Mouse (Mus musculus) testis, adult 2 months (tissue): ENCODE measurements at regions not wholly inside any gene's neighbourhood (a gene's known extent, or its start where the extent isn't known, plus 50 kb on each side); places are given as distances from the start of the nearest gene placed in this dataset.

ENCODE experiments used
- H3K27ac ChIP-seq: fragments of 200-500 bp; 2 replicates; pipeline ENCODE4 v1.5.1; 2012; ENCODE audit warnings: low read depth, low read length; ENCODE audit not compliant: control insufficient read depth, insufficient read depth
- H3K27me3 ChIP-seq: fragments of 200-500 bp; 2 replicates; pipeline ENCODE4 v1.6.1; 2012; ENCODE audit warnings: mild to moderate bottlenecking, low read length, moderate library complexity; ENCODE audit not compliant: control insufficient read depth, insufficient read depth
- H3K36me3 ChIP-seq: fragments of 200-500 bp; 2 replicates; pipeline ENCODE4 v1.6.1; 2012; ENCODE audit warnings: mild to moderate bottlenecking, low read length; ENCODE audit not compliant: control insufficient read depth, insufficient read depth
- H3K4me1 ChIP-seq: fragments of 200-500 bp; 2 replicates; pipeline ENCODE4 v1.6.1; 2012; ENCODE audit warnings: low read length; ENCODE audit not compliant: control insufficient read depth, insufficient read depth
- H3K4me3 ChIP-seq: fragments of 200-500 bp; 2 replicates; pipeline ENCODE4 v1.5.1; 2012; ENCODE audit warnings: low read depth, mild to moderate bottlenecking, low read length, moderate library complexity, mixed read lengths; ENCODE audit not compliant: control insufficient read depth
- CTCF ChIP-seq: fragments of 200-500 bp; IDR thresholded peaks from 2 replicates; pipeline ENCODE4 v1.5.1; 2012; ENCODE audit warnings: low read depth, mild to moderate bottlenecking, inconsistent platforms, low read length, moderate library complexity; ENCODE audit not compliant: control insufficient read depth, insufficient read depth, insufficient replicate concordance
- POLR2A ChIP-seq: fragments of 200-500 bp; IDR thresholded peaks from 2 replicates; pipeline ENCODE4 v1.6.1; 2012; ENCODE audit warnings: low read depth, mild to moderate bottlenecking, inconsistent platforms, low read length, moderate library complexity; ENCODE audit not compliant: control insufficient read depth

GRCm38 (mm10) chr14:61786031-61786430 lies 178.8 kb downstream of the Kcnrg start:
- H3K27me3 ChIP-seq, result no peaks in the 10 kb centered on the region
- peaks cover 8% of the 10 kb centered on the region; the same call in 1 of the 2 replicates for H3K4me1 ChIP-seq
- no peaks in the 10 kb centered on the region for H3K36me3 ChIP-seq
- no peak overlapping the region for H3K4me3 ChIP-seq
- no peak for TF ChIP-seq POLR2A
- TF ChIP-seq CTCF, result no peak
- H3K27ac ChIP-seq, result no peak overlapping the region

GRCm38 (mm10) chr14:61787746-61788145 lies 180.5 kb downstream of the Kcnrg start:
- Histone ChIP-seq H3K4me3 (no peak overlapping the region), H3K4me1 (peaks cover 8% of the 10 kb centered on the region; the same call in 1 of the 2 replicates), H3K27ac (no peak overlapping the region), H3K36me3 (no peaks in the 10 kb centered on the region), H3K27me3 (no peaks in the 10 kb centered on the region)
- TF ChIP-seq CTCF (no peak), POLR2A (no peak)

- peak overlapping the region; percentile 30; the same call in 1 of the 2 replicates for H3K4me3 ChIP-seq
- H3K27ac ChIP-seq, result no peak overlapping the region
- peaks cover 8% of the 10 kb centered on the region; the same call in 1 of the 2 replicates for H3K4me1 ChIP-seq
- TF ChIP-seq CTCF (no peak), POLR2A (no peak)
- H3K36me3 ChIP-seq, result no peaks in the 10 kb centered on the region
- no peaks in the 10 kb centered on the region for H3K27me3 ChIP-seq
Measured at GRCm38 (mm10) chr14:61788998-61789790, 181.9 kb downstream of the Kcnrg start.

GRCm38 (mm10) chr14:61795976-61796645 lies 188.9 kb downstream of the Kcnrg start:
- Histone ChIP-seq H3K27me3 (no peaks in the 10 kb centered on the region), H3K4me3 (no peak overlapping the region), H3K27ac (no peak overlapping the region), H3K36me3 (no peaks in the 10 kb centered on the region), H3K4me1 (no peaks in the 10 kb centered on the region)
- TF ChIP-seq POLR2A (no peak), CTCF (no peak)

GRCm38 (mm10) chr14:61796671-61797070 lies 189.4 kb downstream of the Kcnrg start:
- no peak for TF ChIP-seq POLR2A
- no peak for TF ChIP-seq CTCF
- H3K4me3 ChIP-seq, result no peak overlapping the region
- H3K27ac ChIP-seq, result no peak overlapping the region
- no peaks in the 10 kb centered on the region for H3K4me1 ChIP-seq
- no peaks in the 10 kb centered on the region for H3K36me3 ChIP-seq
- H3K27me3 ChIP-seq, result no peaks in the 10 kb centered on the region

- H3K36me3 ChIP-seq, result no peaks in the 10 kb centered on the region
- no peak for TF ChIP-seq CTCF
Measured at GRCm38 (mm10) chr14:61803421-61803925, 196.2 kb downstream of the Kcnrg start.

GRCm38 (mm10) chr14:61805433-61805832 lies 198.2 kb downstream of the Kcnrg start:
- Histone ChIP-seq H3K36me3 (no peaks in the 10 kb centered on the region), H3K27me3 (no peaks in the 10 kb centered on the region), H3K27ac (no peak overlapping the region), H3K4me1 (no peaks in the 10 kb centered on the region), H3K4me3 (no peak overlapping the region)
- TF ChIP-seq POLR2A (no peak), CTCF (no peak)

More at GRCm38 (mm10) chr14:61803421-61803925, 196.2 kb downstream of the Kcnrg start:
- Histone ChIP-seq H3K27me3 (no peaks in the 10 kb centered on the region), H3K4me3 (no peak overlapping the region), H3K4me1 (no peaks in the 10 kb centered on the region), H3K27ac (no peak overlapping the region)

- Histone ChIP-seq H3K36me3 (no peaks in the 10 kb centered on the region), H3K27ac (no peak overlapping the region), H3K4me1 (no peaks in the 10 kb centered on the region), H3K4me3 (no peak overlapping the region), H3K27me3 (no peaks in the 10 kb centered on the region)
- no peak for TF ChIP-seq POLR2A
- no peak for TF ChIP-seq CTCF
Measured at GRCm38 (mm10) chr14:61808193-61808592, 200.9 kb downstream of the Kcnrg start.
